Mouse (Mus musculus) E14TG2a.4 (cell line): ENCODE measurements at regions not wholly inside any gene's neighbourhood (a gene's known extent, or its start where the extent isn't known, plus 50 kb on each side); places are given as distances from the start of the nearest gene placed in this dataset.
"Not testable (repeated sequence)": the region's sequence is repeated elsewhere in the genome, so short reads cannot be mapped to it uniquely, and the experiment has no call there.

Experiments
- H3K27me3 ChIP-seq: 2 replicates; pipeline ENCODE4 v1.6.1; 2014; ENCODE audit warnings: low read length, control low read depth; ENCODE audit not compliant: insufficient read depth
- H3K36me3 ChIP-seq: 2 replicates; pipeline ENCODE4 v1.6.1; 2014; ENCODE audit warnings: low read length, control low read depth; ENCODE audit not compliant: insufficient read depth
- H3K4me1 ChIP-seq: replicated peaks from 2 replicates; pipeline ENCODE4 v1.6.1; 2014; ENCODE audit warnings: low read depth, low read length, control low read depth
- H3K4me3 ChIP-seq: replicated peaks from 2 replicates; pipeline ENCODE4 v1.5.1; 2014; ENCODE audit warnings: mild to moderate bottlenecking, low read length
- H3K9me3 ChIP-seq: 2 replicates; pipeline ENCODE4 v1.6.1; 2014; ENCODE audit warnings: low read length, control low read depth
- CTCF ChIP-seq: conservative IDR thresholded peaks from 2 replicates; pipeline ENCODE4 v1.5.1; 2014; ENCODE audit warnings: low read length
- NANOG ChIP-seq: IDR thresholded peaks from 2 replicates; pipeline ENCODE4 v1.6.1; 2014; ENCODE audit warnings: borderline replicate concordance, low read length, mixed read lengths
- POU5F1 ChIP-seq: IDR thresholded peaks from 2 replicates; pipeline ENCODE4 v1.6.1; 2014; ENCODE audit warnings: low read length, borderline replicate concordance

DNA sequence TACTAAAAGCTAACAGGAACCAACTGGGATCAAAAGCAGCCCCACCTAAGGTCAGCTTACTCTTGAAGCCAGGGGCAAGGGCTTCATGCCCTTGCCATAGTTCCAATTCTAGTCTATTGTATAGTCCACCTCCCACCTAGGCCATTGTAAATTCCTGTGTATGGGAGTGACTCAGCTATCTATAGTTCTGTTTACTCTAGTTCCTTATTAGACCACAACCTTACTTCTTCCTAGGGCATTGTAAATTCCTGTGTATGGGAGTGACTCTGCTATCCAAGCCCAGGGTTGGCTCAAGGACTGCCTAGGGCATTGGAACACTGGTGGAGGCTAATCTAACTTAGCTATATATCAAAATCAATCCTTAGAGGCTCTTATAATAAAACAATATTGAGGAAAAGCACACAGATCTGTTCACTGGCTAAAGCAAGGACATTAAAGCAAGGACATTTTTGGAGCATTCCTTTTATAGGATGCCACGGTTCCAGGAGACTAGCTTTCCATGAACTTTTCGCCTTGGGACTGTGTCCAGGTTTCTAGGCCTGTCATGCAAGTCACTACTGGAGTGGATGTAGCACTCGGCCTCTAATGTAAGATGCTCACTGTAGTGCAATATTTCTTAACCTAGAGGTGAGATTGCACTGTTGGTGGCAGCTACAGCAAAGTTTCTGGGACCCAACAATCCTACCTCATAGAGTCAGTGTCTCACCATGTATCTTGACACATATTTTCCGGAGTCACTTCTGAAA lies 154.8 kb upstream of the 1700015G11Rik start:
- no peaks in the 10 kb centered on the region for H3K27me3 ChIP-seq
- peaks cover 1% of the 10 kb centered on the region; the same call in 1 of the 2 replicates for H3K4me1 ChIP-seq
- peaks cover 21% of the 10 kb centered on the region for H3K9me3 ChIP-seq
- H3K36me3 ChIP-seq, result peaks cover 7% of the 10 kb centered on the region; the same call in 1 of the 2 replicates
- H3K4me3 ChIP-seq, result no peak overlapping the region
- TF ChIP-seq NANOG (no peak), POU5F1 (no peak), CTCF (no peak)

DNA sequence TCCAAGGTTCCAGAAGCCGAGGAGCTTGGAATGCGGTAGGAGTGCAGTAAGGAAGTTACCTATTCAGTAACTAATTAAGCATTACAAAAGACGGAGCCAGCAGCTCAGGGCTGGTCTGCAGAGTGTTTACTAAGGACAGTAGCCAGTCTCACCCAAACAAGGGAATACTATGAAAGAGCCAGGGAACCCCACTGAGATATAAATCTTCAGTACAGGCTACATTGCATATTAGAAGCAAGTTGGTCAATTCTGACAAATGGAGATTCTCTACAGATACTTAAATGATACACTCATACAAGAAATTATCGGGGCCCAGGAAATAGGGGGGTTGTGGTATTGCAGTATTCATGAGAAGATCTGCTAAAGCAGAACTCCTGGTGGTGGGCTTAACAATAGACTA lies 148.5 kb upstream of the 1700015G11Rik start:
- Histone ChIP-seq H3K36me3 (peaks cover 10% of the 10 kb centered on the region; the same call in 1 of the 2 replicates), H3K9me3 (peaks cover 59% of the 10 kb centered on the region), H3K4me1 (peaks cover 11% of the 10 kb centered on the region; the same call in 1 of the 2 replicates)
- not testable (repeated sequence) for H3K27me3 ChIP-seq, H3K4me3 ChIP-seq

DNA sequence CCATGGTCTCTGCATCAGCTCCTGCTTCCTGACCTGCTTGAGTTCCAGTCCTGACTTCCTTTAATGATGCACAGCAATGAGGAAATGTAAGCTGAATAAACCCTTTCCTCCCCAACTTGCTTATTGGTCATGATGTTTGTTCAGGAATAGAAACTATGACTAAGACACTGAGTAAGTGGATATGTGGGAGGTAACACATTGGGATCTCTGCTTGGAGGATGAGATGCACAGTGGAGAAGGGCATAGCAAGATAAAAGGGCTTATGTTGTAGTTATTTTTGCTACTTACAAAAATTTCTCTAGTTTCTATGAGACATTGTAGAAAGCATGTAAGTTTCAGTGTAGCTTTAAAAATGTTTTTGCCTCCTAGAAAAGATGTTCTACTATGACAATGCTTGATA lies 143.9 kb upstream of the 1700015G11Rik start:
- no peaks in the 10 kb centered on the region for H3K4me1 ChIP-seq
- H3K9me3 ChIP-seq, result peaks cover 29% of the 10 kb centered on the region
- no peak overlapping the region for H3K4me3 ChIP-seq
- H3K36me3 ChIP-seq, result peaks cover 4% of the 10 kb centered on the region; the same call in 1 of the 2 replicates
- TF ChIP-seq POU5F1 (no peak), NANOG (no peak), CTCF (no peak)
- no peaks in the 10 kb centered on the region for H3K27me3 ChIP-seq

DNA sequence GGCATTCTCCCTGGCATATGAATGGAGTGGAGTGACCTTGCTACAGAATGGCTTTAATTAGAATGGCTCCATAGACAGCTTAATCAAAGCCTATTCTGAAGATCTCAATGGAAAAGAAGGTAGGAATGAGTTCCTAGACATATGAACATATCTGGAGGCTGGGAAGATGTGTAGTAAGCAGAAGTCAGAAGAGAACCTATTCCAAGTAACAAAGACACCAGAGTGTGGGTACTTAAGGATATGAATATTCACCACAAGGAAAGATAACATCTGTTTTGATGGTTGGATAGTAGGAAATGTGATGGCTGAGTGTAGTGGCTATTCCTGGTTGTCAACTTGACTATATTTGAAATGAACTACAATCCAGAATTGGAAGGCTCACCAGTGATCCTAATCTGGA lies 142.2 kb upstream of the 1700015G11Rik start:
- Histone ChIP-seq H3K4me3 (no peak overlapping the region), H3K27me3 (no peaks in the 10 kb centered on the region), H3K36me3 (peaks cover under 1% of the 10 kb centered on the region; the same call in 1 of the 2 replicates), H3K9me3 (peaks cover 12% of the 10 kb centered on the region), H3K4me1 (no peaks in the 10 kb centered on the region)
- TF ChIP-seq NANOG (no peak), CTCF (no peak), POU5F1 (no peak)

DNA sequence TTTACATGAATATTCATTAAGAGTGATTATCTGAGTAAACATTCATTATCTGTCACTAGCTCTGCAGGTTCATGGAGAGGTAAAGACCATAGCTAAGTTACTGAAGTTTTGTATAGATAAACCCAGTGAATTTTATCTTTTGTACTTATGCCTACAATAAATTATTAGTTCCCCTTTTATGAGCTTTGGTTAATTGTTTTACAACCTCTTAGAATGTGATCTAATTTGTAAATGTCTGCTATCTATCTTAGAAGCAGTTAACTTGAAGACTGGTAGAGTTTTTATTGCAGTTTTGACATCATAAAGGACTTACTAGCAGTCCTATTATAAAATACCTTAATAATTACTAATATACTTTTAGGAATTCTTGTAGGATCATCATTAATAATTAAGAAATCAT lies 104.7 kb upstream of the 1700015G11Rik start:
- Histone ChIP-seq H3K27me3 (no peaks in the 10 kb centered on the region), H3K9me3 (peaks cover 5% of the 10 kb centered on the region; the same call in 1 of the 2 replicates), H3K4me1 (no peaks in the 10 kb centered on the region), H3K4me3 (no peak overlapping the region), H3K36me3 (no peaks in the 10 kb centered on the region)
- TF ChIP-seq NANOG (no peak), CTCF (no peak), POU5F1 (no peak)
